Mouse (Mus musculus): Measurements from ENCODE around the gene Grb2. TPM values are rescaled to one million over a fixed set of nuclear protein-coding genes. Genes with fewer than 3 reads are reported as not detected.
A peak's percentile ranks its signal among the peaks of the same experiment; 100 is the strongest.

Gene Grb2
- total RNA-seq, 4 experiments from 2014 or later: 60.8 to 77.6 (median 67.7) TPM

DNA sequence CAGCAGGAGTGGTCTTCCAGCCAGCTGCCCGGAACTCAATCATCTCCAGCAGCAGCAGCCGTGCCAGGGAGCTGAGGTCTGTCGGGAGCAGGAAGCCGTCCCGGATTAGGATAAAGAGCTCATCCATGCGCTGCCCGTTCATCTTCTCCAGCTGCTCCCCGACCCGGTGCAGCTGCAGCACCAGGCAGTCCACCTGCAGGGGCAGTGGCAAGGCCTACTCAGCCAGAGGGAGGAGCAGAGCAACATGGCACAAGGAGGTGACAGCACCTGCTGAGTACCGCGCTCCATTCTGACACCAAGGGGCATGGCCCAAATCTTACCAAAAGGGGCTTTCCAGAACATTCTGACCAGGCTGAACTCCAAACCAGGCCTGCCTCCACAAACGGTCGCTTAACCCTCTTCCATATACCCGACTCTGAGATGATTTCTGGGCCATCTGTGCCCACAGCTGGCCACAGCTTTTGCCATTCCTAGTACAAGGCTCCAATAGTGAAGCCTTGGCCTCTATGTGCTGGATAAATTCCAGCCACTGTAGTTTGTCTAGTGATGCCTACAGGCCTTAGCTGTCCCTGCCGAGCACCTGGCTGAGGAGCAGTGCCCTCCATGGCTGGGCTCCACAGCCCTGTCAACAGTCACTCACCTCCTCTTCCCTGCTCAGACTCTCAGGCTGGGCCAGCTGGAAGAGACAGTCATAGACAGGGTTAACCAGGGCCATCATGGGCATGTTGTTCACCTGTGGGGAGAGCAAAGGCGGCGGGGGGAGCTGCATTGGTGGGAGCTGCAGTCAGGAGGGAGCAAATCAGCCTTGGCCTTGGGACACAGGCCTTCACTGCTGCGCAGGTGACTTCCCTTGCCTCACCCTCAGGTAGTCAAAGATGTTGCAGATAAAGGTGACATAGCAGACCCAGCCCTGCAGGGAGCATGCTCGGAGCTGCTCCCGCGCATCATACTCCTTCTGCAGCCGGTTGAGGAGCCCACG lies 99.7 kb downstream of the Grb2 start:
- no peak for DNase-seq (ENCODE audit: low spot score in 2 of 2)

DNA sequence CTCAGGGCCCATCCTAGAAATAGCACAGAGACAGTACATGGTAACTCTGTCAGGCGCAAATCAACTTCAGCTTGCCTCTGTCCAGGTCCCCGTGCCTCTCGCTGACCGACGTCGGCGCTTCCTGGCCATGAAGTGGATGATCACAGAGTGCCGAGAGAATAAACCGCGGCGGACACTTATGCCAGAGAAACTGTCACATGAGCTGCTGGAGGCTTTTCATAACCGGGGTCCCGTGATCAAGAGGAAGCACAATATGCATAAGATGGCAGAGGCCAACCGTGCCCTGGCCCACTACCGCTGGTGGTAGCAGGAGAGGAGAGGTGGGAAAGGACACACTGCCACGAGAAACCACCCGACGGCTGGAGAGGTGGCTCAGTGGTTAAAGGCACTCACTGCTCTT lies 101.7 kb downstream of the Grb2 start:
- DNase-seq (ENCODE audit: low spot score in 2 of 2): no peak

DNA sequence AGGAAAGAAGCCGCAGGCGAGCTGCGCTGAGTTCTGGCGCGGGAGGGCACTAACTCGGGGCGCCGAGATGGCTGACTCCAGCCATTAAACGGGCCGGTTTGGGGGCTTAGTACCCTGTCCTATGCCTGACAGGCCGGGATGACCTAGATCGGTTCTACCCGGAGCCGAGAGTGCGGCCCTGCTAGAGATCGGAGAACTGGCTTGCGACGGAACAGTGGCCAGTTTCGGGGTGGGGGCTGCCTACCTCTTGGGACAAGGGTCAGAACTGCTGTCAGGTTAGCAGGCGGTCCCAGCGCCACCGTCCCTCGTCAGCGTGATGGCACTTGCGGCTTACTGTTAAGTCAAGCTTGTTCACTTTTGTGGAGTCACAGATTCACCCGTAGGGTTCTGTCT lies 104.1 kb downstream of the Grb2 start:
- no peak for DNase-seq (ENCODE audit: low spot score in 2 of 2)

DNA sequence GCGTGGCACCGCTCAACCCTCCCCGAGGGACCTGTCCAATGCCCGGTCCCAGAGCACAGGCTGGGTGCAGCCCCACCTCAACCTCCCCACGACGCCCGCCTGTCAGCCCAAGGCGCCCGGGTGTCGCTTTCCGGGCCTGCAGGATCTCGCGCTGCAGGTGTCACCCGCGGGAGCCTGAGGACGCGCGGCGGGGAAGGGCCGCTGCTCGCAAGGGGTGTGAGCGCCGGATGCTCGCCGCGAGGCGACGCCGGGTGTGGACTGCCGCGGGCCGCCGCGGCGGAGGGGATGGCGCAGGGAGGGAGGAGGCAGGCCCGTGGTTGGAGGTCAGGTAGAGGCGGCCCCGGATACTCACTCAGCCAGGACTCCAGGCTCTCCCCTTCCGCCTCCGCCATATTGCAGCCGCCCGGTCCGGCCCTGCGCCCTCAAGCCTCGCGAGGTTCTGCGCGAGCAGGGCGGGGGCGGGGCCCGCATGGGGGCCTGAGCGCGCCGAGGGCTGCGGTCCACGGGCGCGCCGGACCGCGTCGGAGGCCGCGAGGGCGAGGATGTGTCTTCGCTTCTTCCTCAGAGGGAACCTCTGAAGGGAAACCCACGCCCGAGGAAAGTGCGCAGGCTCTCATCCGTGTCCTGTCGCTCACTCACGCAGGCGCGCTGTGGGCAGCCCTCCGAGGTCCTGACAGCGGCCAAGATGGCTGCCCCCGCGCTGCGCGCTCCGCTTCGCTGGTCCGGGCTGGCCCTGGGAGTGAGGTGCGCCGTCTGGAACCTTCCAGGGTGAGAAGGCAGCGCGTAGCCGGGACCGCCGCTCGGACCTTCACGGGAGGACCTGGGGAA lies 104.7 kb downstream of the Grb2 start, which contains the start of the genes Mrps7 and Gga3:
Gene Mrps7 (plus strand): TSS at position 450 of the 828 bp plus-strand sequence.
Gene Gga3 (minus strand): TSS at position 576 of the 828 bp plus-strand sequence.
- peak; percentile 88 to 90 for DNase-seq (ENCODE audit: low spot score in 2 of 2)

DNA sequence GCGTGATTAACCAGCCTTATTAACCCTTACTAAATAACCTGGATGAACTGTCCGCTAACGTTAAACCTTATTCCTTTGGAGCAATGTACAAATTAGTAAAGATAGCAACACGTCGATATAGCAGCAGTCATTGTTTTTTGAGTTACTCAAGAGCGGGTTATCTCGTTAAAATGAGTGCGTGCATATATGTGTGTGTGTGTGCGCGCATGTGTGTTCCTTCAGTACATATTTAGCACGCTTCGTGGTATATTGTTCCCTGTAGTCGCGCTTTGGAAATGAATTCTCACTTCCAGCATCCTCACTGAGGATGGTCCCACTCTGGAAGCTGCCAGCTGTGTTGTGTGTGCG lies 105.3 kb downstream of the Grb2 start:
- DNase-seq (ENCODE audit: low spot score in 2 of 2): no peak

DNA sequence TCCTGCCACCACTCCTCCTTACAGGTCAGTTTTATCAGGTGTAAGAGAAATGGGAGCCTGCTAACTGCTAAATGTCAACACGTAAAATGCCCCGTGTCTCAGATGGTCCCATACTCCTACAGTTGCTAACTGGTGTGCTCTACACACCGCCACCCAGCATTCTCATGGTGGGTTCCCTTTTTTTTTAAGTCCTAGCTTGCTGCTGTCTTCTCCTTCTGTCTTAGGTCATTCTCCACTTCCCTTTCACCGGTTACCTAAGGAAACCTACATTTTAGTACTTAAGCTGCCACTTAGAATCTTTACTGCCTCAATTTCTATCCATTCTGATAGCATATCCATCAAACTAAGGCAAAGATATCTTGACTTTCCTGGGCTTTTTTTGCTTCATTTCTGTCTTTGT lies 107.2 kb downstream of the Grb2 start:
- DNase-seq (ENCODE audit: low spot score in 2 of 2): no peak

DNA sequence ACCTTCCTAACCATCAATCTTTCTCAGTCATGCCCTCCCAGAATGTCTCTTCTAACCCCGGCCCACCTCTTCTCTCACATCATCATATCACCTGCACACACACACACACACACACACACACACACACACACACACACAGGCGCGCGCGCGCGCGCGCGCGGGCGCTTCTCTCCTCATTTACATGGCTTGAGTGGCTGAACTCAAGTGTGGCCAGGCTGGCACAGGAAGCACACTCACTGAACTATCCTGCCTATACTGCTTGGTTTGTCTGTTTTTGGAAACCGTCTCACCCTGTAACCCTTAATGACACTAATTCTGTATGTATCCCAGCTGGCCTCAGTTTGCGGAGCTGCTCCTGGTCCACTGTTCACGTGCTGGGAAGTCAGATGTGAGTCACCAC lies 107.7 kb downstream of the Grb2 start:
- no peak for DNase-seq (ENCODE audit: low spot score in 2 of 2)

DNA sequence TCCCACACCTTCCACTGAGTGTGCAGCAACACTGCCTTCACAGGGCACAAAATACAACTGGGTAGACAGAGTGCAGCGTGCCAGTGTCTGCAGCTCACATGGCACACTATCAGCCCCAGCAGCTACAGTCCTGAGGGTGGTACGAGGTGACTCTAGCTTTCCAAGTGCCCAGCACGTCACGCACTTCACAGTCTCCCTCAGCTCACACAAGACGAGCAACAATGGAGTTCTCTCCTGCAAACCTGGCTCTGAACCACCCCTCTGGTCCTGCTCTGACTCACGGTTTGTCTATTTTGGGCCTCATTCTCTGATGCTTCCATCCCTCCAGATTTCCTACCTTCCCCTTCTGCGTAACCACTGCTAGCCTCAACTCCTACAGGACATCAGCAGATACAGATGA lies 108.7 kb downstream of the Grb2 start:
- DNase-seq (ENCODE audit: low spot score in 2 of 2): no peak

DNA sequence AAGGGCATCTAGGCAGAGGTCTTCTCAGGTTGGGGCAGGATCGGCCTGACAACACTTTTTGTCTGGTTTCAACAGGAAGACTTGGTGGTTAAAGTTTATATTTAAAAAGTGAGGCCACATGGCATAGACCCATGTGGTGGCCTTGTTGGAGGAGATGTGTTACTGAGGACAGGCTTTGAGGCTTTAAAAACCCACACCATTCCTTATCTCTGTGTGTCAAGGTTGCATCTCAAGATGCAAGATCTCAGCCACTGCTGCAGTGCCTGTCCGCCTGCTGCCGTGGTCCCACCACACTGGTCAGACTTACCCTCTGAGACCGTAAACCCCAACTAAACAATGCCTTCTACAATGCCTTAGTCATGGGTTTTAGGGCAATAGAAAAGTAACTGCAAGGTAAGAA lies 110.1 kb downstream of the Grb2 start:
- DNase-seq (ENCODE audit: low spot score in 2 of 2): no peak

DNA sequence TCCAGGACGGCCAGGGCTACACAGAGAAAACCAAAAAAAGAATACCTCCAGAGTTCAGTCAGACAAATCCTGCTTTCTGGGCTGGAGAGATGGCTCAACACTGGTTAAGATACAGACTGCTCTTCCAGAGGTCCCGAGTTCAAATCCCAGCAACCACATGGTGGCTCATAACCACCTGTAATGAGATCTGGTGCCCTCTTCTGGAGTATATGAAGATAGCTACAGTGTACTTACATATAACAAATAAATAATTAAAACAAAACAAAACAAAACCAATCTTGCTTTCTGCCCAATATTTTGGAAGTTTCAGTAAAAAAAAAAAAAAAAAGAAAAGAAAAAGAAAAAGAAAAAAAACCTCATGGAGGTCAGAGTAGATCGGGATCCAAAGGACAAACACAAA lies 113.2 kb downstream of the Grb2 start:
- DNase-seq (ENCODE audit: low spot score in 2 of 2): no peak

Other genes with a start within 250 kb of the Grb2 start
- not detected for gene Slc16a5, start 246.1 kb downstream of the Grb2 start, total RNA-seq (2022)
- 1 to 10 TPM; 1.0 to 1.8 (median 1.5) TPM for gene Armc7, start 232.9 kb downstream of the Grb2 start, total RNA-seq (2022)
- gene Nt5c, start 216.7 kb downstream of the Grb2 start, total RNA-seq (2022): 1 to 10 TPM; 5.4 to 7.4 (median 6.6) TPM
- gene Jpt1, start 194.2 kb downstream of the Grb2 start, total RNA-seq (2022): 10 to 100 TPM; 64.3 to 70.0 (median 66.3) TPM
- gene Sumo2, start 172.3 kb downstream of the Grb2 start, total RNA-seq (2022): 100 to 1,000 TPM; 138 to 163 (median 141) TPM
- 10 to 100 TPM; 16.6 to 21.7 (median 20.9) TPM for gene Nup85, start 144.2 kb downstream of the Grb2 start, total RNA-seq (2022)
- 10 to 100 TPM; 73.4 to 84.2 (median 81.8) TPM for gene Mrps7, start 104.7 kb downstream of the Grb2 start, total RNA-seq (2022)
- 10 to 100 TPM; 10.3 to 14.5 (median 11.6) TPM for gene Gga3, start 104.5 kb downstream of the Grb2 start, total RNA-seq (2022)
- 10 to 100 TPM; 34.1 to 43.9 (median 40.3) TPM for gene Mif4gd, start 95.6 kb downstream of the Grb2 start, total RNA-seq (2022)
- gene Slc25a19, start 80.3 kb downstream of the Grb2 start, total RNA-seq (2022): 10 to 100 TPM; 35.7 to 45.7 (median 40.7) TPM
- gene Tmem94, start 56.8 kb upstream of the Grb2 start, total RNA-seq (2022): 100 to 1,000 TPM in 3 of 4 experiments, 10 to 100 TPM in 1; 90.5 to 118 (median 104) TPM
- 10 to 100 TPM; 11.6 to 14.6 (median 12.3) TPM for gene Caskin2, start 105.0 kb upstream of the Grb2 start, total RNA-seq (2022)
- 1 to 10 TPM; 4.8 to 7.2 (median 5.7) TPM for gene Tsen54, start 106.1 kb upstream of the Grb2 start, total RNA-seq (2022)
- 10 to 100 TPM in 2 of 4 experiments, 1 to 10 TPM in 2; 6.6 to 20.8 (median 9.5) TPM for gene Llgl2, start 115.5 kb upstream of the Grb2 start, total RNA-seq (2022)
- gene Myo15b, start 149.8 kb upstream of the Grb2 start, total RNA-seq (2022): not detected
- gene Smim5, start 191.4 kb upstream of the Grb2 start, total RNA-seq (2022): under 1 TPM in 3 of 4 experiments, not detected in 1; 0.61 to 0.88 (median 0.72) TPM
- gene Smim6, start 203.4 kb upstream of the Grb2 start, total RNA-seq (2022): not detected
- gene Sap30bp, start 224.7 kb upstream of the Grb2 start, total RNA-seq (2022): 10 to 100 TPM in 2 of 4 experiments, 1 to 10 TPM in 2; 7.7 to 15.7 (median 9.7) TPM
- gene Recql5, start 224.9 kb upstream of the Grb2 start, total RNA-seq (2022): 1 to 10 TPM; 5.0 to 9.5 (median 6.5) TPM